Mouse (Mus musculus) midbrain, embryonic 14.5 days (tissue): ENCODE measurements around the gene Ndufa6. TPM values are rescaled to one million over a fixed set of nuclear protein-coding genes. Genes with fewer than 3 reads are reported as not detected.

Source experiments
- ATAC-seq: fragments of 200-750 bp; cut with Nextera tagmentation; 2 replicates; pipeline ENCODE4 v1.8.0; 2017; ENCODE audit warnings: moderate number of reproducible peaks, moderate library complexity; ENCODE audit not compliant: low FRiP score, low TSS enrichment
- DNase-seq: peaks from one replicate; pipeline ENCODE4 v3.0.0-alpha.2; 2015
- H3K27ac ChIP-seq: fragments of 300-500 bp; sonication (generic); replicated peaks from 2 replicates; pipeline ENCODE4 v1.5.1; 2014; ENCODE audit warnings: mild to moderate bottlenecking, low read depth, low read length, moderate library complexity
- H3K27me3 ChIP-seq: fragments of 300-500 bp; sonication (generic); 2 replicates; pipeline ENCODE4 v1.6.1; 2014; ENCODE audit warnings: low read length, control low read depth, mixed read lengths; ENCODE audit not compliant: control insufficient read depth, insufficient read depth
- H3K36me3 ChIP-seq: fragments of 300-500 bp; sonication (generic); 2 replicates; pipeline ENCODE4 v1.6.1; 2014; ENCODE audit warnings: low read length, control low read depth; ENCODE audit not compliant: control insufficient read depth, insufficient read depth
- H3K4me1 ChIP-seq: fragments of 300-500 bp; sonication (generic); 2 replicates; pipeline ENCODE4 v1.6.1; 2014; ENCODE audit warnings: mild to moderate bottlenecking, antibody characterized with exemption, low read length, control low read depth; ENCODE audit not compliant: control insufficient read depth, insufficient read depth
- H3K4me2 ChIP-seq: fragments of 300-500 bp; sonication (generic); 2 replicates; pipeline ENCODE4 v1.6.1; 2014; ENCODE audit warnings: mild to moderate bottlenecking, low read length, moderate library complexity
- H3K4me3 ChIP-seq: fragments of 300-500 bp; sonication (generic); replicated peaks from 2 replicates; pipeline ENCODE4 v1.5.1; 2014; ENCODE audit warnings: low read depth, low read length
- H3K9ac ChIP-seq: fragments of 300-500 bp; sonication (generic); replicated peaks from 2 replicates; pipeline ENCODE4 v1.6.1; 2014; ENCODE audit warnings: mild to moderate bottlenecking, low read length, moderate library complexity
- H3K9me3 ChIP-seq: fragments of 300-500 bp; sonication (generic); 2 replicates; pipeline ENCODE4 v1.6.1; 2016; ENCODE audit warnings: low read length, control low read depth, mixed read lengths; ENCODE audit not compliant: control insufficient read depth
- WGBS: fragments of 180-500 bp; shearing (Covaris S2); extraction: QIAGEN DNeasy Blood & Tissue Kit; methylation state at CpG from one replicate; pipeline ENCODE4 v1.1.7; 2014; 5-methylcytosine and 5-hydroxymethylcytosine counted together
- polyA plus RNA-seq: library from polyadenylated mRNA; unstranded; fragments of >200 nt; fragmentation: Nextera tagmentation; extraction: Ambion mirVana; gene quantifications from 2 replicates; pipeline ENCODE4 v1.2.1, GENCODE M21; 2014

Ndufa6 gene
- polyA plus RNA-seq, 1 experiment from 2014 or later = 375 TPM

GRCm38 (mm10) chr15:82358431-82359260, 4.5 kb upstream of the Ndufa6 start:
- ATAC-seq (no peak), DNase-seq (no peak)
- no peak overlapping the region for H3K4me2 ChIP-seq
- no peak overlapping the region for H3K4me3 ChIP-seq
- no peaks in the 10 kb centered on the region for H3K9me3 ChIP-seq
- H3K36me3 ChIP-seq = no peaks in the 10 kb centered on the region
- H3K9ac ChIP-seq = no peak overlapping the region
- H3K27me3 ChIP-seq = no peaks in the 10 kb centered on the region
- H3K27ac ChIP-seq = no peak overlapping the region
- peaks cover 3% of the 10 kb centered on the region; the same call in 1 of the 2 replicates for H3K4me1 ChIP-seq
- WGBS = 69% methylated on average over 22 of the region's 22 CpGs

DNA sequence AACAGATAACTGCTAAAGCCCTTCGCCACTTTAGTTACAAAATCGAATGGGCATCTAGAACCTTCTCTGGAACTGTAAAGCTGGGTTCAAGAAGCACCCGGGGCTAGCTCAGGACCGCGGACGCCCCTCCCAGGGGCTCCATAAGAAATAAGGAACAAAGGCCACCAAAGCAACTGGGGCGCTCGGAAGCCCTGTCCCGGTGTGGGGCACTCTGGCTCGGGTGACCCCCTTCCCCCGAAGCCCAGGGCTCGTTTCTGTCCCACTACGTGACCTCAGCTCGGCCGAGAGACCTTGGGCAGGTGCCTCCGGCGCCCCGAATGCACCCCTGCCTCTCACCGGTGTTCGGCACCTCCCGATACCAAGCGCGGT, 393 bp downstream of the Ndufa6 start:
- WGBS = under 1% methylated on average over 23 of the region's 23 CpGs
- H3K4me1 ChIP-seq = peaks cover 13% of the 10 kb centered on the region
- H3K4me3 ChIP-seq = peak overlapping the region; percentile 87
- peak overlapping the region; percentile 89 for H3K27ac ChIP-seq
- H3K9me3 ChIP-seq = no peaks in the 10 kb centered on the region
- peak overlapping the region; percentile 85 for H3K4me2 ChIP-seq
- H3K9ac ChIP-seq = peak overlapping the region; percentile 97
- ATAC-seq = peak; percentile 66
- no peaks in the 10 kb centered on the region for H3K27me3 ChIP-seq
- peaks cover 24% of the 10 kb centered on the region for H3K36me3 ChIP-seq
- peak; percentile 27 for DNase-seq

DNA sequence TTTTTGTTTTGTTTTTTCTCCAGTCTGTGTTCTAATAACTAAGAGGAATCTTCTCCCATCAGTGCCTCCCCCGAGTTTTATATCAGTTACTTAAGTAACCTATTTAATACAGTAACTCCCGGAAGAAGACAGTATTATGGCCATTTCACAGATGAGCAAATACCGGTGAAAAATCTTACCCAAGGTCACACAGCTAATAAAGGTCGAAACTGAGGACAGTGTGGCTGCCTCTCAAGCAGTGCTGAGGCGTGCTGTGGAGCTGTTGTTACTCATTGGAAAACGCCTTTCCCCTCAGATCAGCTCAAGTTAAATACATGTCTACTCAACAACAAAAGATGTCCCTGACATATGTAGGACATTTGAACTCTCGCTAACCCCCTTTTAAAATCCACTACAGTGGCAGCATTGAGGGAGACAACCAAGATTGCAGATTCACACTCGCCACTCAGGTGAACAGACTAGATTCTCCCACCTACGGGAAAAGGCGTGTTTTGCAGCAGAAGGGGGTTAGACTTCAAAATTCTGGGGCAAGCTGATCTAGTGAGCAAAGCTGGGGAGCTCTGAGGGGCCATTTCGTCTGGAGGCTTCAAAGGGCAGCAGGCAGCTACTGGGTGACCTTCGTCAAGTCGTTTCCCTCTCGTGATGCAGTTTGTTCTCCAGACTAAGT, 911 bp downstream of the Ndufa6 start:
- H3K4me3 ChIP-seq = peak overlapping the region; percentile 87
- peak overlapping the region; percentile 97 for H3K9ac ChIP-seq
- H3K9me3 ChIP-seq = no peaks in the 10 kb centered on the region
- H3K4me2 ChIP-seq = peak overlapping the region; percentile 85
- H3K27me3 ChIP-seq = no peaks in the 10 kb centered on the region
- H3K36me3 ChIP-seq = peaks cover 29% of the 10 kb centered on the region
- no peak for ATAC-seq
- H3K4me1 ChIP-seq = peaks cover 13% of the 10 kb centered on the region
- peak overlapping the region; percentile 89 for H3K27ac ChIP-seq
- DNase-seq = no peak
- 32% methylated on average over 14 of the region's 14 CpGs for WGBS

DNA sequence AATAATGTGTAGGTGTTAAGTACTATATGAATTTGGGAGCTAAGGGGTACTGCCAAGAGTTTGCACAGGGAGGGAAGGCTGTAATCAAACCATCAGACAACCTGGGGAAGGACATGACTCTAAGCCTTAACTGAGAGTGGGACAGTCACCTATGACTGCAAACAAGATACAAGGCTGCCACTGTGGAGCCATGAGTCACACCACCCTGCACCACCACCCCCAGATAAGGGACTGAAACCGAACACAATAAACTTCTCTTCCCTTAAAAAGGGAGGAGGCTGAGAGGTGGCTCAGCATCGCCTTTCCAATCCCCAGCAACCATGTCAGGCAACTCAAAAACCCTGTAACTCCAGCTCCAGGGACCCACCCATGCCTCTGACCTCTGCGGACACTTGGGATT, 2.6 kb downstream of the Ndufa6 start:
- Histone ChIP-seq H3K27me3 (no peaks in the 10 kb centered on the region), H3K4me2 (no peak overlapping the region), H3K9me3 (no peaks in the 10 kb centered on the region), H3K9ac (no peak overlapping the region), H3K36me3 (peaks cover 32% of the 10 kb centered on the region), H3K4me1 (peaks cover 24% of the 10 kb centered on the region), H3K27ac (no peak overlapping the region), H3K4me3 (no peak overlapping the region)
- DNase-seq = no peak
- no peak for ATAC-seq
- 87% methylated on average over 3 of the region's 3 CpGs for WGBS

- H3K36me3 ChIP-seq = peaks cover 32% of the 10 kb centered on the region
- H3K4me3 ChIP-seq = no peak overlapping the region
- no peak overlapping the region for H3K27ac ChIP-seq
- 95% methylated on average over 4 of the region's 4 CpGs for WGBS
- no peaks in the 10 kb centered on the region for H3K27me3 ChIP-seq
- H3K9ac ChIP-seq = no peak overlapping the region
- no peaks in the 10 kb centered on the region for H3K9me3 ChIP-seq
- no peak for ATAC-seq
- no peak overlapping the region for H3K4me2 ChIP-seq
- DNase-seq = no peak
- H3K4me1 ChIP-seq = peaks cover 25% of the 10 kb centered on the region
Measured at GRCm38 (mm10) chr15:82350349-82350748, 3.8 kb downstream of the Ndufa6 start.

DNA sequence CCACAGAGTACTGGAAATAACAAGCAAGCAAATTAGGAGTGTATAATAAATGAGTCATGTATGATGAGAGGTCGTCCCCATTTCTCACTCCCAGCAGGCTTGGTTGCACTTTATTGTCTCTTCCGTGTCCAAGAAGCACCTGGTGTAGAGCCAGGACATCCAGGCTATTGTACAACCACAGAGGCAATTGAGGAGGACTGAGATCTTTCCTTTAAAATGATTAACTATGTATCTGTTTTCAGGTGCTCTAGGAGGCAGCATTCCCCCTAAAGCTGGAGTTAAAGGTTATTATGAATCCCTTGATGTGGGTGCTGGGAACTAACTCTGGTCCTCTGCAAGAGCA, 5.2 kb downstream of the Ndufa6 start:
- Histone ChIP-seq H3K4me1 (peaks cover 23% of the 10 kb centered on the region), H3K27ac (no peak overlapping the region), H3K4me2 (no peak overlapping the region), H3K9ac (no peak overlapping the region), H3K9me3 (no peaks in the 10 kb centered on the region), H3K27me3 (no peaks in the 10 kb centered on the region), H3K36me3 (peaks cover 32% of the 10 kb centered on the region), H3K4me3 (no peak overlapping the region)
- no peak for DNase-seq
- 90% methylated on average over 2 of the region's 2 CpGs for WGBS
- no peak for ATAC-seq

- H3K27me3 ChIP-seq = no peaks in the 10 kb centered on the region
- H3K4me1 ChIP-seq = peaks cover 22% of the 10 kb centered on the region
- WGBS = 86% methylated on average over 8 of the region's 8 CpGs
- no peak overlapping the region for H3K9ac ChIP-seq
- H3K9me3 ChIP-seq = no peaks in the 10 kb centered on the region
- H3K4me2 ChIP-seq = no peak overlapping the region
- H3K27ac ChIP-seq = no peak overlapping the region
- DNase-seq (no peak), ATAC-seq (no peak)
- no peak overlapping the region for H3K4me3 ChIP-seq
- peaks cover 32% of the 10 kb centered on the region for H3K36me3 ChIP-seq
Measured at GRCm38 (mm10) chr15:82348258-82348998, 5.7 kb downstream of the Ndufa6 start.

DNA sequence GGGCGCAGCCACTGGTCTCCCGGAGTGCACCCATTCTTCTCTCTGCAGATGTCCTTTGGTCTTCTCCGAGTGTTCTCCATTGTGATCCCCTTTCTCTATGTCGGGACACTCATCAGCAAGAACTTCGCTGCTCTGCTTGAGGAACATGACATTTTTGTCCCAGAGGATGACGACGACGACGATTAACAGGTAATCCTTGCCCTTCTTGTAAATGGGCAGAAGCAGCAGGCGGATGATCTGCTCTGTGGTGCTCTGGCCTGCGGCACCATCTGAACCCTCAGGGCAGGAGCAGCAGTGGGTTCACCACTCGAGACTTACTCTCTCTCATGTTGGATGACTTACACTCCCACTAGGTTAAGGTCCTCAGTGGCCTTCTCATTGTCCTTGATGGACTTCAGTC, 6.3 kb downstream of the Ndufa6 start:
- WGBS = 91% methylated on average over 12 of the region's 12 CpGs
- Histone ChIP-seq H3K4me1 (peaks cover 16% of the 10 kb centered on the region), H3K4me3 (no peak overlapping the region), H3K9me3 (no peaks in the 10 kb centered on the region), H3K4me2 (peak overlapping the region; percentile 78; the same call in 1 of the 2 replicates), H3K36me3 (peaks cover 32% of the 10 kb centered on the region), H3K27ac (no peak overlapping the region), H3K27me3 (no peaks in the 10 kb centered on the region), H3K9ac (no peak overlapping the region)
- DNase-seq = no peak
- ATAC-seq = no peak
